Mouse (Mus musculus): ENCODE measurements around the gene Cox18.
"Not testable (repeated sequence)": the region's sequence is repeated elsewhere in the genome, so short reads cannot be mapped to it uniquely, and the experiment has no call there.

Gene Cox18

DNA sequence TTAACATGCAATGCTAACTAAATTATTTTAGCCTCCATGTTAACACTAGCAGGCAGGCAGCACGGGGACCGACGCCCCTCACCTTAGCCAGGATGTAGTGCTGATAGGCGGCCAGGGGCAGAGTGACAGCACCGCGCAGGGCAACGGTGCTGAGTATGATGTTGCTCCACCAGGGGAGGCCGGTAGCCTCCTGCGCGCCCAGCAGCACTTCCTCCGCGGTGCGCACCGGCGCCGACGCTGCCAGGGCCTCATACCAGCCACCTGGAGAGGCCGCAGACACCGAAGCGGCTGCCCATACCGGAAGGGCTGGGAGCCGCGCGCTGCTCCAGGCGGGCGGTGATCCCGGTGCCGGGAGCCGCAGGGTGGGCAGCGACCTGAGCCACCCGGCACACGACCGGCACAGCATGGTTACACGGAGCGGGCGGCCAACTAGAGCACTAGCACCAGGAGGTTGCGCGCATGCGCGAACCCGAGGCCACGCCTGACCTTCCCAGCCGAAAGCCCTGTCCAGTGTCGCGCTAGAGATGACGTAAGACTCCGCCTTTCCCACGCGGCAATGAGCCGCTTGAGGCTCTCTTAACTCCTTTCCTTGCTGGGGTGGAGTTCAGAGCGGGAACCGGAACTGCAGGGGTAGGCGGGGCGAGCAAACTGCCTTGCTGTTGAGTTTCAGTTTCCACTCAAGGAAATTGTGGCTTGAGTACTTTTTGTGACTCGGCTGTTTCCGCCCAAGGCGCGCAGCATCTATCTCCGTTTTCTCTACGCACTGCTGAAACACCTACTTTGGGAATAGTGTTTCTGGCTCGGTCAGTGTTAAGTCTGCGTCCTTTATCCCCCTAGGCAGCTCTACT lies at the start of gene Cox18:
Gene Cox18 (minus strand): TSS at position 468 of the 848 bp plus-strand sequence.
- peak; percentile 93 for DNase-seq (ENCODE audit: extremely low read depth, low read depth, low spot score)

- not testable (repeated sequence) for DNase-seq (ENCODE audit: extremely low read depth, low read depth, low spot score)
Measured at GRCm38 (mm10) chr5:90262230-90262629, 38.4 kb upstream of the Cox18 start.

DNA sequence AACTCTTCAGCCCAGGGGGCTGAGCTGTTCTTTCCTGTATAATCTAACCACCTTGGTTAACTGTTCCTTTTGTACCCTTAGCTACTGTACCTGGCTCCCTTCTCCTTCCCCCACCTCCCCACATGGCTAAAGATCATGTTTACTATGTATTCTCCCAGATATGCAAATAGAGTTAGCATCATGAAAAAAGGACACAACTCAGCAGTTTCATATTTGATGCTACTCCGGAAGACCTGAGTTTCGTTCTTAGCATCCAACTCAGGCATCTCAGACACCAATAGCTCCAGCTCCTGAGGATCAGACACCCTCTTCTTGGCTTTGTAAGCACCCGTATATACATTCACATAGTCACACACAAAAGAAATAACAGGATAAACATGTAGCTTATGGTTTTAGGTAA lies 33.2 kb upstream of the Cox18 start:
- DNase-seq (ENCODE audit: extremely low read depth, low read depth, low spot score): no peak

- no peak for DNase-seq (ENCODE audit: extremely low read depth, low read depth, low spot score)
Measured at GRCm38 (mm10) chr5:90247503-90247902, 23.7 kb upstream of the Cox18 start.

DNA sequence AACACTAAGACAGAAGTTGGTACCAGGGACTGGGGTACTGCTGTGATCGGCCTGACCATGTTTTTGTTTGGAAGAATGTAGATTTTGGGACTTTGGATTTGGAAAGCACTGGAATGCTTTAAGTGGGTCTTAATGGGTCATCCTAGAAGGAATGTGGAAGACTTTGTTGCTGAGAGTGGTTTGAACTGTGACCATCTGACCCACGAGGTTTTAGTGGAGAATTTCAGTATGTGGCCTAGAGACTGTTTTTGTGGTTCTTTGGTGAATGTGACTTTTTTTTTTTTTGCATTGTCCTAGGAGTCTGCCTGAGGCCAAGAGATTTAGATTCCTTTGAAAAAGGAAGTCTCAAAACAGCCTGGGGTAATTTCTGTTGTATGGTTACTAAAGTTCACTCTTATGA lies 23.2 kb upstream of the Cox18 start:
- no peak for DNase-seq (ENCODE audit: extremely low read depth, low read depth, low spot score)

DNA sequence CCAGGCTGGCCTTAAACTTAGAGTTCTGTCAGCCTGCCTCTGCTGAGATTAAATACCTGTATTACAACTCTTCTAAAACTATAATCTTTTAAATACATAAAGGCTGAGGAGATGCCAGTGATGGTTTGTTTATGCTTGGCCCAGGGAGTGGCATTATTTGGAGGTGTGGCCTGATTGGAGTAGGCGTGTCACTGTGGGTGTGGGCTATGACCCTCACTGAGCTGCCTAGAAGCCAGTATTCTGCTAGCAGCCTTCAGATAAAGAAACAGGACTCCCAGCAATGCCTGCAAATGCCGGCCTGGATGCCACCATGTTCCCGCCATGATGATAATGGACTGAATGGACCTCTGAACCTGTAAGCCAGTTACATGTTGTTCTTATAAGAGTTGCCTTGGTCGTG lies 22.8 kb upstream of the Cox18 start:
- no peak for DNase-seq (ENCODE audit: extremely low read depth, low read depth, low spot score)

DNA sequence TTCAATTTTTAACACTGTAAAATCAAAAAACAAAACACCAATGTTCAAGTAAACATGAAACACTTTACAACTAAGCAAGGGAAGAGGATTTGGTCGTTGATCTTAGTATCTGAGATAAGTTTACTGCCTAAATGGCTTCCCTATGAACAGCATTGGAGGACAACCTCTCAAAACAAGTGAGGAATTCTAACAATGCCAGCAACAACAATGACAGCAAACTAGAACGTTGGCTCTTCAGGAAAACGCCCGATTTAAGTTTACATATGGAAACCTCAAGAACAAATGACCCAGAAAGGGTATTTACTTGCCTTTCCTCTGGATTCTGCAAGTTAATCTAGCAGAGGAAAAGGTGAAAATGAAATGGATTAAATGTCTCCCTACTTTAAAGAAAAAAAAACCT lies 21.6 kb upstream of the Cox18 start:
- no peak for DNase-seq (ENCODE audit: extremely low read depth, low read depth, low spot score)

- no peak for DNase-seq (ENCODE audit: extremely low read depth, low read depth, low spot score)
Measured at GRCm38 (mm10) chr5:90235217-90235616, 11.4 kb upstream of the Cox18 start.

DNA sequence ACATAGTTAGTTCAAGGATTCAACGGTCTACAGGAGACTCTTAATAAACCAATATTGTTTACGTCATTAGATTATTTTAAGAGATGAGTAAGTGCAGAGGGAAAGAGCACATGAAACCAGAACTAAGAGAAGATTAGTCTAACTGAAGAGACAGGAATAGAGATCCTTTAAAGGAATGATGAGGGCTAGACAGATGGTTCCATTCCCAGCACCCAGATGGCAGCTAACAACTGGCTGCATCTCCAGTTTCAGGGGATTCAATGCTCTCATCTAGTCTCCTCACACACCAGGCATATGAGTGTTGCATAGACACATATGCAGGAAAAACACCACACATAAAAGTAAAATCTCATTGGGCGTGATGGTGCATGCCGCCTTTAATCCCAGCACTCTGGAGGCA lies 9.5 kb upstream of the Cox18 start:
- DNase-seq (ENCODE audit: extremely low read depth, low read depth, low spot score): no peak

GRCm38 (mm10) chr5:90229760-90230159 lies 6.0 kb upstream of the Cox18 start:
- DNase-seq (ENCODE audit: extremely low read depth, low read depth, low spot score): no peak

DNA sequence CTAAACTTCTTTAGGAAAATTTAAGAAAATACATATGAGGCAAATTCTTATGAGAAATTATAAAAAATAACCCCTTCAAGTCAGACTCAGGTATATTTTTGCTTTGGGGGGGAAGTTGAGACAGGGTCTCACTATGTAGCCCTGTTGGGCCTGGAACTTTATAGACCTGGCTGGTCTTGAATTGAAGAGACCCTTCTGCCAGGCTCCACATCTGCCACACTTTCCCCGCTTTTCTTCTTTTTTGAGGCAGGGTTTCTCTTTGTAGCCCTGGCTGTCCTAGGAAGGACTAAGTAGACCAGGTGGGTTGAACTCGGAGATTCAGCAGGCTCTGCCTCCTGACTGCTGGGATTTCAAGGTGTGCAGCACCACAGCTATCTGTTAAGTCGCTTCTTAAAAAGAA lies 2.9 kb upstream of the Cox18 start:
- no peak for DNase-seq (ENCODE audit: extremely low read depth, low read depth, low spot score)

DNA sequence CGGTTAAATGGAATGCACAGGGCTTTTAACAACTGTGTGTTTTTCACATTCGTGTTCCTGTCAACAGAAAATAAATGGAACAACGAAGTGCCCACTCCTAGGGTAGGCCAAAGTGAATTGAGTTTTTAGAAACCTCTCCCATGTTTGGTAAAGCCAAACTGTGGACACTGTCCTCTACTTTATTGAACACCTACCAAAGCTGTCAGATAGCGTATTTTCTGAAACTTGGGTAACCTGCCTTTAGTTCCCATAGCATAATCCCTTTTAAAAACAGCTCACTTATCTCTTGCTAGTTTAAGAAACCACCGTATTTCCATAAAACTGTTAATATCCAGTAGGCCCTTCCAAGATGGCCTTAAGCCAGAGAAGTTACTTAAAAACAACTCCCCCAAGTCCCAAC lies 929 bp upstream of the Cox18 start:
- no peak for DNase-seq (ENCODE audit: extremely low read depth, low read depth, low spot score)

GRCm38 (mm10) chr5:90222937-90223336 lies 864 bp downstream of the Cox18 start:
- DNase-seq (ENCODE audit: extremely low read depth, low read depth, low spot score): no peak

GRCm38 (mm10) chr5:90217791-90218190 lies 6.0 kb downstream of the Cox18 start:
- DNase-seq (ENCODE audit: extremely low read depth, low read depth, low spot score): no peak

- no peak for DNase-seq (ENCODE audit: extremely low read depth, low read depth, low spot score)
Measured at GRCm38 (mm10) chr5:90217226-90217625, 6.6 kb downstream of the Cox18 start.

- DNase-seq (ENCODE audit: extremely low read depth, low read depth, low spot score): no peak
Measured at GRCm38 (mm10) chr5:90213356-90213755, 10.4 kb downstream of the Cox18 start.

GRCm38 (mm10) chr5:90203168-90203567 lies 20.6 kb downstream of the Cox18 start:
- DNase-seq (ENCODE audit: extremely low read depth, low read depth, low spot score): no peak

GRCm38 (mm10) chr5:90202447-90203117 lies 21.2 kb downstream of the Cox18 start:
- peak; percentile 39 for DNase-seq (ENCODE audit: extremely low read depth, low read depth, low spot score)

DNA sequence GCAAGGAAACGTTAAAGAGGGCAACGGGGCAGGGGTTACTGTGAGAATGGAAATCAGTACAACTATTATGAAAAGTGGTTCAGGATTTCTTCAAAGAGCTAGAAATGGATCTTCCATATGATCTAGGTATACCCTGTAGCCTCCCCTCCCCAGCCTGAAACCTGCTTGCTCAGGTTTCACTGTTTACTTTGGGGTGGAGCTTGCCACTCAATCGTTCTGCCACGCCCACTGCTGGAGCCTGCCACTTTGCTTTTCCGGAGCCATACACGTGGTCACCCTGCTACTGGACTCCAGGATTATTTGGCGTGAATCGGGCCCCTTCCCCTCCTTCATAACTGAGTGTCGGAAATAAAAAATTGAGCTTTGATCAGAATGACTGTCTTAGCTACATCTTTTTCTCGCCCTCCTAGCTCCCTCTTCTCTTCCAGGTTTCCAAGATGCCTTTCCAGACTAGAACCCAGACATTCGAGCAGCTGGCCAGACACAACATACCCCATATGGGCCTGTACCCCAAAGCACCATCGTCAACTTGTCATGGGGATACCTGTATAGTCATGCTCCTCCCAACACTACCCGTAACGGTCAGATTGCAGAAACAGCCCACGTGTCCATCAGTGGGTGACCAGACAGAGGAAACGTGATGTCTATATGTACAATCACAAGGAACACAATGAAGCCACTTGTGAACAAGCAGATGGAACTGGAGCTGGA lies 23.7 kb downstream of the Cox18 start:
- DNase-seq (ENCODE audit: extremely low read depth, low read depth, low spot score): no peak

- DNase-seq (ENCODE audit: extremely low read depth, low read depth, low spot score): no peak
Measured at GRCm38 (mm10) chr5:90194831-90195230, 29.0 kb downstream of the Cox18 start.

GRCm38 (mm10) chr5:90182782-90183181 lies 41.0 kb downstream of the Cox18 start:
- no peak for DNase-seq (ENCODE audit: extremely low read depth, low read depth, low spot score)

- DNase-seq (ENCODE audit: extremely low read depth, low read depth, low spot score): no peak
Measured at GRCm38 (mm10) chr5:90179094-90179493, 44.7 kb downstream of the Cox18 start.

All from fat pad, adult 2 months (tissue).